Mouse (Mus musculus) telencephalon, adult 2 months (tissue): ENCODE measurements around the gene Rasgrf2.
A peak's percentile ranks its signal among the peaks of the same experiment; 100 is the strongest.
"Not testable (repeated sequence)": the region's sequence is repeated elsewhere in the genome, so short reads cannot be mapped to it uniquely, and the experiment has no call there.

Source experiments
- DNase-seq: peaks from one replicate; pipeline ENCODE4 v3.0.0-alpha.2; 2011; ENCODE audit warnings: low read depth, low spot score

Rasgrf2 gene

GRCm38 (mm10) chr13:92131384-92132150 lies at the start of gene Rasgrf2:
Gene Rasgrf2, minus strand, starts transcription at chr13:92131656.
- DNase-seq, result peak; percentile 48

- not testable (repeated sequence) for DNase-seq
Observed at GRCm38 (mm10) chr13:92172686-92173085, 41.2 kb upstream of the Rasgrf2 start.

- no peak for DNase-seq
Observed at GRCm38 (mm10) chr13:92150551-92150950, 19.1 kb upstream of the Rasgrf2 start.

- DNase-seq, result no peak
Observed at GRCm38 (mm10) chr13:92148858-92149257, 17.4 kb upstream of the Rasgrf2 start.

GRCm38 (mm10) chr13:92134792-92135191 lies 3.3 kb upstream of the Rasgrf2 start:
- no peak for DNase-seq

- no peak for DNase-seq
Observed at GRCm38 (mm10) chr13:92132599-92132998, 1.1 kb upstream of the Rasgrf2 start.

GRCm38 (mm10) chr13:92130994-92131383 lies 467 bp downstream of the Rasgrf2 start:
- no peak for DNase-seq

- no peak for DNase-seq
Observed at GRCm38 (mm10) chr13:92129877-92130276, 1.6 kb downstream of the Rasgrf2 start.

- peak; percentile 64 for DNase-seq
Observed at GRCm38 (mm10) chr13:92125902-92126301, 5.6 kb downstream of the Rasgrf2 start.

- DNase-seq, result no peak
Observed at GRCm38 (mm10) chr13:92119623-92120022, 11.8 kb downstream of the Rasgrf2 start.

- no peak for DNase-seq
Observed at GRCm38 (mm10) chr13:92114076-92114475, 17.4 kb downstream of the Rasgrf2 start.

GRCm38 (mm10) chr13:92108237-92108636 lies 23.2 kb downstream of the Rasgrf2 start:
- no peak for DNase-seq

- no peak for DNase-seq
Observed at GRCm38 (mm10) chr13:92104259-92104658, 27.2 kb downstream of the Rasgrf2 start.

- no peak for DNase-seq
Observed at GRCm38 (mm10) chr13:92098484-92098883, 33.0 kb downstream of the Rasgrf2 start.

GRCm38 (mm10) chr13:92095131-92096090 lies 36.0 kb downstream of the Rasgrf2 start:
- no peak for DNase-seq

- no peak for DNase-seq
Observed at GRCm38 (mm10) chr13:92093712-92094290, 37.7 kb downstream of the Rasgrf2 start.

GRCm38 (mm10) chr13:92073111-92073510 lies 58.3 kb downstream of the Rasgrf2 start:
- no peak for DNase-seq

GRCm38 (mm10) chr13:92068651-92069050 lies 62.8 kb downstream of the Rasgrf2 start:
- DNase-seq, result no peak

GRCm38 (mm10) chr13:92067831-92068230 lies 63.6 kb downstream of the Rasgrf2 start:
- DNase-seq, result no peak

- DNase-seq, result peak; percentile 80
Observed at GRCm38 (mm10) chr13:92053748-92054147, 77.7 kb downstream of the Rasgrf2 start.

- DNase-seq, result no peak
Observed at GRCm38 (mm10) chr13:92053001-92053400, 78.5 kb downstream of the Rasgrf2 start.

- no peak for DNase-seq
Observed at GRCm38 (mm10) chr13:92051216-92051615, 80.2 kb downstream of the Rasgrf2 start.
